In genomic region chr14:76700190-76700589, GRCm38 (mm10) we compare ENCODE assay signal across 17 mouse cellular contexts.
"Had no signal": no experiment of that assay in that cellular context is flagged by ENCODE, and none has a peak within 500 bp of the region (broad histone marks: within the 10 kb centered on the region; RNA-seq: fewer than 3 reads in every experiment).

No protein-coding gene starts in this region.

- H3K36me3 ChIP-seq: kidney, embryonic 15.5 days; liver, embryonic 15.5 days; lung, embryonic 15.5 days; midbrain, embryonic 10.5 days; midbrain, embryonic 15.5 days; neural tube, embryonic 13.5 days had no signal

- H3K4me2 ChIP-seq: kidney, embryonic 15.5 days; liver, embryonic 15.5 days; lung, embryonic 15.5 days; midbrain, embryonic 15.5 days; neural tube, embryonic 13.5 days had no signal

- H3K4me3 ChIP-seq: kidney, embryonic 15.5 days; left cerebral cortex, adult 2 months; liver, embryonic 15.5 days; lung, embryonic 15.5 days; midbrain, embryonic 10.5 days; midbrain, embryonic 15.5 days; neural tube, embryonic 13.5 days had no signal

- H3K9me3 ChIP-seq: kidney, embryonic 15.5 days; liver, embryonic 15.5 days; lung, embryonic 15.5 days; megakaryocyte, embryonic 14.5 days; midbrain, embryonic 10.5 days; midbrain, embryonic 15.5 days; neural tube, embryonic 13.5 days had no signal

- H3K9ac ChIP-seq: kidney, embryonic 15.5 days; liver, embryonic 15.5 days; lung, embryonic 15.5 days; midbrain, embryonic 15.5 days; neural tube, embryonic 13.5 days had no signal

- H3K27me3 ChIP-seq: kidney, embryonic 15.5 days; liver, embryonic 15.5 days; lung, embryonic 15.5 days; megakaryocyte, embryonic 14.5 days; midbrain, embryonic 15.5 days; neural tube, embryonic 13.5 days had no signal

- H3K27ac ChIP-seq: liver, embryonic 15.5 days; lung, embryonic 15.5 days; midbrain, embryonic 10.5 days; midbrain, embryonic 15.5 days; neural tube, embryonic 13.5 days had no signal

- DNase-seq: kidney, postnatal 10 days; kidney, postnatal 36 days; layer of hippocampus, postnatal 36 days; lung, adult 18-20 months; lung, postnatal 10 days; lung, postnatal 36 days; retina, postnatal 1 day; right cerebral cortex, postnatal 25 days; spleen, adult 18-20 months had no signal

- ATAC-seq: midbrain, embryonic 15.5 days had no signal
